Mouse (Mus musculus): ENCODE results near the gene Allc.

The Allc gene

GRCm38 (mm10) chr12:28578147-28578546, 4.2 kb downstream of the Allc start:
- DNase-seq = no peak

DNA sequence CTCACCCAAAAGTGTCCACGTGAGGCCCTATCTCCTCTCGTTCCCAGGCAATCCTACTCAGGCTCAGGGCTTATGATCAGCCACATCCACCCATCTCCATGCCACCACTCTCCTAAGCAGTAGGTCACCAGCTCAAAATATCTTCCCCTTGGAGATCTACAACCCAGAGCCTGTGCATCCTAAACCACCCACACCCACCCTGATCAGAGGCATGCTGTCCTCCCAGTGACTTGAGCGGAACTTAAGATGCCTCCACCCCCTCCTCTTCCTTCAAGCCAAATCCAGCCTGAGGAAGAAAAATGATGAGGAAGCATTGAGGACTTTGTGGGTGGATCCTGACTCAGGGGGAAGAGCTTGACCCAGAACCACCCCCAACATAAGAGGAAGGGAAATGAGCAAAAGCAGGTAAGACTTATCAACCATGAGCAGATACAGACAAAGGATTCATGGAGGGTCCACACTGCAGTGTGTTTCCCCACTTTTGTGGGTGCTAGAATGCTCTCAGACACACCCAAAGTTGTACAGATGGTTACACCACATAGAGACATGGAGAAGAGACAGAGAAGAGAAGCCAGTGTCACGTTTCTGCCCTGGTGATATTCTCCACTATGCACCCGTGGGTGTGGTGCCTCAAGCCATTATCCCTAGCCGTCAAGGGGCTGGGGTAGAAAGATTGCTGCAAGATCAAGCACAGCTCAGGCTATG, 6.8 kb downstream of the Allc start:
- no peak for DNase-seq

DNA sequence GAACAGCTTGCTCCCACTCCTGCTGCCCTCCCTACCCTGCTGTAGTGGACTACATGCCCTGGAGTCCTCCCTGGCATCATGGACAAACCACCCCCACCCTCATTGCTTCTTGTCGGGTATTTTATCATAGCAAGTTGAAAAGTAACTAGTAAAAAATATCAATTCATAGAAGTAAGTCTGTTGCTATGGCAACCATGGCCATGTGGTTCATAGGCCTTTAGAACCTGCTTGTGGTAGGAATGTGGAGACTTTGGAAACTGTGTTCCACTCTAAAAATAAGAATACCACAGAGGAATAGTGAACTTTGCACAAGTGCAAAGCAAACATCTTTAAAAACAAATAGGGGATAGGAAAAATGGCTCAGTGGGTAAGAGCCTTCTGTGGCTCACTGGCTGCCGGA, 10.1 kb downstream of the Allc start:
- DNase-seq = no peak

- DNase-seq = no peak
Measured at GRCm38 (mm10) chr12:28552299-28552698, 30.0 kb downstream of the Allc start, which contains the start of gene Dcdc2c. Gene Dcdc2c, minus strand, starts transcription at chr12:28552399.

DNA sequence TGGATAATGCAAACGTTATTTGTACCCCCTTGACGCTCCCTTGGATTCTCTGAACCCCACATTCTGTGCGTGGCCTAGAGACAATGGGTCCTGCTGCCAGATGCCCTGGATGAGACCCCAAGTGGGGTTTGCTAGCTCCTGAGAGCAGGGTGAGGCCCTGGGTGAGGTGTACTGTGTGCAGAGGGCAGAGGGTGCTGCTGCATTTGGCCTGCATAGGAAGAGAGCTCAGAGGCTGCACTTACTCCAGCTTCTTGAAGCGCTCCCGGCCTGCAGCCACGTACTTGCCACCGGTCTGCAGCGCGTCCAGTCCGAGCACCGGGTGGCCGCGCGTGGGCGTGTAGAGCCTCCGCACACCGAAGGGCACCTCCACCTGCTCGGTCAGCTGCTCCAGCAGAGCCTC, 30.5 kb downstream of the Allc start:
- no peak for DNase-seq

DNA sequence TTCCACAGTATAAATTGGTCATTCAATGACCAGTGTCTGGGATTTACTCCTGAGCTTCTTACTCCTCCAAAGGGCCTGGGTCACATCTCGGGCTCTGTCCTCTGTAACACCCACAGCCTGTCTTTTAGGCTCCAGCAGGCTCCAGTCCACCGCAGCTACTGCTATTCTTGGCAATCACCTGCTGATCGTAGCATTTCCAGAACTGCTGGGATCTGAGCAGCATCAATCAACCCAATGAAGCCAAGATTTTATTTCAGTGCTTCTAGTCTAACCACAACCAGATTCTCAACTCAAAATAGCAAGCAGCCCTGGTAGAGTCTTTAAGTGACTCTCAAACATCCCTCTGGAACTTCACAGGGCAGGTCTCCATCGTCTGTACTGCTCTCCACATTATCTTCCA, 33.4 kb downstream of the Allc start:
- DNase-seq = no peak

- no peak for DNase-seq
Measured at GRCm38 (mm10) chr12:28514264-28514775, 68.0 kb downstream of the Allc start.

DNA sequence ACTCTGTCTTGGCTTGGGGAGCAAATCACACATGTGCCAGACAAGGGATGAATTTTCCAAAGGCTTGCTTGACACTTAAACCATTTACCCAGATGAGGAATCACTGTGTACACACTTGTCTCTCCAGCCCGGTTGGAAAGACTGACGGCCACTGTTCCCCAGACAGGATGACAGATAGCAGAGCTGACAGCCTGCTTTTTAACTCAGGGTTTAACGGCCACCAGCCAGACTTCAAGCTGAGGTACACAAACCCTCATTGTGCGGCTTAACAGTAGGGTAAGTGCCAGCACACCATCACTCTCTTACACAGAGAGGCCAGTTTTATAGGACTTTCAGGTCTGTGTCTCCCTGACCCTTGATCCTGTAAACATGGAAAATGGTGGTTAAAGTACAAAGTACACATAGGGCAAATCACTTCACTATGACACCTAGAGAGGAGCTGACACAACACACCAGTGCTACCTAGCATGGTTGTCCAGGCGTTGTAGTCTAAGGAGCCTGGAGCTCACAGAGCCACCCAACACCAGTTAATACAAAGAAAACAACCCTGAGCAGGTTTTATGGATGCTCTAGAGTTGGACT, 72.5 kb downstream of the Allc start:
- DNase-seq = no peak

Data from cerebellum, postnatal 36 days (tissue).